Mouse (Mus musculus) erythroid progenitor cell, adult 5-6 weeks (primary cell): ENCODE results near the gene Plac1. TPM values are rescaled to one million over a fixed set of nuclear protein-coding genes. Genes with fewer than 3 reads are reported as not detected.

Source experiments
- ATAC-seq: replicated peaks from 2 replicates; pipeline ENCODE4 v1.8.0; 2016; ENCODE audit warnings: moderate number of reproducible peaks, mild to moderate bottlenecking, moderate TSS enrichment, inconsistent platforms; ENCODE audit not compliant: poor library complexity, low FRiP score, severe bottlenecking
- total RNA-seq, 2 experiments: library from RNA; stranded (forward) in 1 of 2; stranded (reverse) in 1 of 2; fragments of 150-400 nt in 1 of 2; fragments of 186-747, 209-891 nt in 1 of 2; gene quantifications; 2 replicates each; pipeline versions ENCODE4 v1.2.3 to v1.2.4; 2015 to 2017; ENCODE audit warnings: low replicate concordance in 2 of 2

The Plac1 gene
- total RNA-seq, 2 experiments from 2014 or later: not detected

DNA sequence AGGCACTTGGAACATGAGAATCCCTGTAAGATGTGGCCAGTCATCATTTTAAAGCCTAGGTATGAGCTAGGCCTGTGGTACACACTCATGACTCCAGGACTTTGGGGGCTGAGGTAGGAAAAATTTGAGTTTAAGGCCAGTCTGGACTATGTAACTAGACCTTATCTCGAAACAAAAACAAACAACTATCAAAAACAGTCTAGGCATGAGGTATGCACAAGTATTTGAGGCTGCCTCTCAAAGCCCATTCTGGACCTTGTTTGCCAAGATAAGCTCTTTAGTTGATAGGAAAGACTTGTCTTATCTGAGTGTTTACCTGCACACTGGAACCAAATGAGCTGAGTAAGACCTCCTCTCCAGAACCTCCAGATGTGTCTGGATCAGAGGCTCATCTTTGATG lies 116.3 kb downstream of the Plac1 start:
- ATAC-seq: no peak

- no peak for ATAC-seq
Observed at GRCm38 (mm10) chrX:53118631-53119030, 121.3 kb downstream of the Plac1 start.

DNA sequence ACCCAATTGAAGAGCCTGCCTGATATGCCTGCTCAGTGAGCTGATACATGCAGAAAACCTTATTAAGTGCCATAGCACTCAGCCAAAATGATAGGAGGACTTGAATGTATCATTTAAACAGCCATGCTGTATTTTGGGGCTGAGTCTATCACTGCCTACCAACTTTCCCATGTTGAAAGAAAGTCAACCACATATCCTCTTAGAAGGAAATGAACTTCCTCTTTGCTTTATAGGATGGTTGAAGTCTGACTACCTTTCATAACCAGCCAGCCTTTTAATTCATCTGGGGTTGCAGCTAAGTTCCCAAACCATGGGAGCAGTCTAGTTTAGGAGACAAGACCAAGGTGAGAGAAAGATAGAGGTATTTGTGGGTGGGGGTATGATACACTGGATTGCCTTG lies 121.9 kb downstream of the Plac1 start:
- ATAC-seq: no peak

DNA sequence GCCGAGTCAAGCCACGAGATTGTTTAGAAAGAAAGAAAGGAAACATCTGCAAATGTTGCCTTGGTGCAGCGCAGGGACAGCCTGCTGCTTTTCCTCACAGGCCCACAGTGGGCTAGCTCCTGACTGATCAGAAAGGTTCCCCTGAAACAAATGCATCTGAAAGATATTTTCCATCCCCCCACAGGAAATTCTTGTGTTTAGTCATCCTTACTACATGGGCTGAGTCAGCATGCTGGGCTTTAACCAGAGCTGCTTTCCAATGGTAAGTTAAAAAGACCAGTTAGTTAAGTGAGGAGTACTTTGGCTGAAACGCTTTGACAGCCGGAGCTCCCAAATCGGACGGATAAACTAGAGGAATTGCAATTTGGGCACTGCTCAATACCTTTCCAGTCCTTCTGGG lies 124.9 kb downstream of the Plac1 start:
- no peak for ATAC-seq

DNA sequence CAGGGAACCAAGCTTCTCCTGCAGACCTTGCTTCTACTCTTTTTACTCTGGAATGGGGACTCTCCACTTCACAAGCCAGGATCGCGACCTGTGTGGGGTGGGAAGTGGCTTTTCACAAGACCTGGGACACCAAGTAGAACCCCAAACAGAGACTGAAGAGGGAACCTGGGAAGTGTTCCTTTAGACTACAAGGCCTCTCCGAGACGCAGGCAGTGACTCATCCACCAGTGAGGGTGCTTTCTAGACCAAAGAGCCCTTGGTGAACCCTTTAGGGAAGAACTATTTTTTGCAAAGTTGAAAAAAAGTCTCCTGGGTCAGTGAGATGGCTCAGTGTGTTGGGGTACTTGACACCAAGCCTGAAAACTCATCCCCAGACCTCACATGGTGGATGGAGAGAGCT lies 129.8 kb downstream of the Plac1 start:
- ATAC-seq: no peak

GRCm38 (mm10) chrX:53107127-53107526 lies 132.8 kb downstream of the Plac1 start:
- ATAC-seq: no peak

- no peak for ATAC-seq
Observed at GRCm38 (mm10) chrX:53101165-53101564, 138.7 kb downstream of the Plac1 start.

DNA sequence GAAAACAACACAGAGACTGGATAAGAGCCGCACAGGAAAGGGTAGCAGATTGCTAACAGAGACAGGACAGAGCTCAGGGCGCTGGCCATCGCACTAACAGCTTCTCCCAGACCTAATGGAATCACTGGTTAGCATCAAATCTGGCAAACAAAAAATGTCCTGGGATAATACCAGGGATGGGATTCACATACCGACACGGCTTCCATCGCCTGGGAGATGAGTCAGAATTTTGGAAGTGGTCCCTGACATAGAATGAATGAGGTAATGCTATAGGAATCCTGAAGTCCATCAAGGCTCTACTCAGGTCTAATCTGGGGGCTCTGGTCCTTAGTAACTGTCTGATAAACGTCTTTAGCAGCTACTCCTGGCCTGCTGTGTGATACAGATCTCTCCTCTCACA lies 140.0 kb downstream of the Plac1 start:
- ATAC-seq: no peak

- no peak for ATAC-seq
Observed at GRCm38 (mm10) chrX:53099266-53099665, 140.6 kb downstream of the Plac1 start.

DNA sequence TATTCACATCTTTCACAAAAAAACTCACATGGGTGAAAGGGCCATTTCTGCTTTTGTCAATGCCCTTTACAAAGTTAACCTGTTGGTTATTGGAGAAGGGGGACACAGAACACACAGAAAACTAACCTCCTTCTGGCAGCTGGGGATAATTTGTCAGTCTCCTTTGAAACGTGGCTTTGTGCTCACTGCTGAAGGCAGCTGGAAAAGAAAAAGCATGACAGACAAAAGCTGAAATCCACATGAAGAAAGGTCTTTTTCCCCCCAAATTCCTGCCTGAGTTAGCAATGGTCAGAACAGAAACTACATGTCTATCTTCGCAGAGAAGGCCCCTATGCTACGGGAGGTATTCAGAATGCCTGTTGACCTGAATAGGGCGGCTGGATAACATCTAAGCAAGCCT lies 141.6 kb downstream of the Plac1 start:
- no peak for ATAC-seq

GRCm38 (mm10) chrX:53097786-53098185 lies 142.1 kb downstream of the Plac1 start:
- no peak for ATAC-seq

DNA sequence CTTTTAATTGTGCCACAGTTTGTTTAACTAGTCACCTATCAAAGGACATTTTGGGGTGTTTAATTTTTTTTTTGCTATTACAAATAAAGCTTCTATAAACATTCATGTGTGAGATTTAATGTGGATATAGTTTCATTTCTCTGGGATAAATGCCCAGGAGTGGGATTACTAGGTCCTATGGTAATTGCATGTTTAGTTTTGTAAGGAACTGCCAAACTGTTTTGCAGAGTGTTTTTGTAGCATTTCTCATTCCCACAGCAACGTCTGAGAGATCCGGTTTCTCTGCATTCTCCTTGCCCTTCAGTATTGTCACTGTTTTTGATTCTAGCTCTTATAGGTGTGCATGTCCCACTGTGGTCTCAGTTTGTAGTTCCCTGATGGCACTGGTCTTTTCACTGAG lies 146.5 kb downstream of the Plac1 start:
- ATAC-seq: no peak

DNA sequence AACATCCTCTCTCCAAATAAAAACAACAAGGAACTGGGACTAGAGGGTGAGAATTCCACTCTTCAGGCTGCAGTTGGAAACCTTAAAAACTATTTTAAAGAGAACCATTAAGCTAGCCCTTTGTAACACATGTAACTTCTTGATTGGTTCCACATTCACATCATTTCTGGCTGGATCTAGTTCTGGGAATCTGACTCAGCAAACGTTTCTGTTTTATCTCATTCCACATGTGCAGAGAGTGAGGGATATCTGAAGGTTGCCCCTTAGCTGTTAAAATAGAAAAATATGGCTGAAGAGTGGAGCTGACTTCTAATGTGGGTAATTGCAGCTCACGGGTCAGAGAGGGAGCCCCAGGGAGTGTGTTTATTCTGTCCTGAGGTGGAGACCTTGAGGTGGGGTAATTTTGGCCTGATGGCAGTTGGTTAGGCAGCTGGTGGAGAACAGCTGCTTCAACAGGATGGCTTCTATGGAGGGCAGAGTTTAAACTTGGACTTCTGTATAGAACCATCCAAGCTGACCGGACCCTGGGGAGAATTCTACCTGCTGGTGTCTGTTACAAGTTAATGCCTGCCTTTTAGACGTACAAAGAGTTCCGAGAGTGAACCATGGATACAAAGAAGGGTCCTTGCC lies 151.1 kb downstream of the Plac1 start:
- 0 out of 2 replicates have a peak, but pooled peaks have one; percentile 19 for ATAC-seq

DNA sequence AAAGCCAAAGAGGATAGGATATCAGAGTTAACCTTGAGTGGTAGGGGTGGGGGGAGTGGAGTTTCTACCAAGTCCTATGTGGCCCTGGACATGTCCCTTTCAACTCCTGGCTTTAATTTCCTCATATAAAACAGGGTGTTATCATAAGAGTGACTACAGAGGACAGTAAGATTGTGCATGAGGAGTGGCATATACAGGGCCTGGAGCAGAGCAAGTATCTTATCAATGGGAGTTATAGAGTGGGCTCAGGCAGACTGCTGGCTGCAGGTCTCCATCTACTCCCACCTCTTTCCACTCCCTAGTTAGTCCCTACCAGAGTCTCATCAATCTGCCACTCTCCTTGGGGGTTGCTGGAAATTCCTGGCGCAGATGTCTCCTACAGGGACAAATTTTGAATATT lies 152.7 kb downstream of the Plac1 start:
- ATAC-seq: no peak

DNA sequence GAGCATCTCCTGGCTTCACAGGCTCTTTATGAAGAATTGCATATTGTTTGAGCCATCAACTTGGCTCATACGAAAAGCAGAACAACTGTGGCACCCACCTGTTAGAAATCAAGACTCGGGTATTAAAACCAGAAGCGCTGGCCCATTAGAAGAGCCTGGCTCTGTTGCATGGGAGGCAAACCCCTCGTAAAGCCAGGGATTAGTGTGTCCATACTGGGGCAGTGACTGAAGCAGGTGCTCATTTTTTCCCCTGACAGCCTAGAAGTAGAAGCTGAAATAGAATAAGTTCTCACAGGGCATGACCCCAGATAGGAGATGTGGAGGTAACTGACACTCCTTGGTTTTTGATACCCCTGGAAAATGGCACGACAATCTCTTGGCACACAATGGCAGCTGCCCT lies 154.4 kb downstream of the Plac1 start:
- no peak for ATAC-seq

GRCm38 (mm10) chrX:53064406-53064805 lies 175.5 kb downstream of the Plac1 start:
- no peak for ATAC-seq

DNA sequence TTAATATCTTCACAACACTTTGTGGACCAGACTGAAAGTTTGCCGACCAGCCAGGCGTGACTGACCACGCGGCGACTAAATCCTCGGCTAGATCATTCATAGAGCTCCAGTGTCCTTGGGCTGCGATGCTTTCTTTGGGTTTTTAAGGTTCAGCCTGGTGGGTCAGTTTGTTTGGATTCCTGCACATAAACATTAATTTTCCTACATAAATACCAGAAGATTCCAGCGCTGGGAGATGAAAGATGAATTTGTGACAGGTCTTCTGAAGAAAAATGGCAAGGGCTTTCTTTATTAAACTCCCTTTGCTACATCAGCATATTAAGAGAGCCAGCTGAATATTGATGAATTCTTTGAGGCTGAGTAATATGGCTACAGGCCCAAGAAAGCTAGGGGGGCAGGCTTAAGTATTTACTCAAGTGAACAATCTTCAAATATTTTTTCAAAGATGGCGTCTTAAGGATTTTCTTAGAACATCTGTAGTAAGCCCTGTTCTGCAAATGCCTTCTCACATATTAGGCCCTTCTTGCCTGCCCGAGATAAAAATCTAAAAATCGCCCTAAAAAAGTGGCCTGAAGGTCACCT lies 180.4 kb downstream of the Plac1 start:
- no peak for ATAC-seq

GRCm38 (mm10) chrX:53058459-53059280 lies 181.2 kb downstream of the Plac1 start:
- ATAC-seq: no peak

GRCm38 (mm10) chrX:53057760-53058090 lies 182.2 kb downstream of the Plac1 start:
- ATAC-seq: no peak

DNA sequence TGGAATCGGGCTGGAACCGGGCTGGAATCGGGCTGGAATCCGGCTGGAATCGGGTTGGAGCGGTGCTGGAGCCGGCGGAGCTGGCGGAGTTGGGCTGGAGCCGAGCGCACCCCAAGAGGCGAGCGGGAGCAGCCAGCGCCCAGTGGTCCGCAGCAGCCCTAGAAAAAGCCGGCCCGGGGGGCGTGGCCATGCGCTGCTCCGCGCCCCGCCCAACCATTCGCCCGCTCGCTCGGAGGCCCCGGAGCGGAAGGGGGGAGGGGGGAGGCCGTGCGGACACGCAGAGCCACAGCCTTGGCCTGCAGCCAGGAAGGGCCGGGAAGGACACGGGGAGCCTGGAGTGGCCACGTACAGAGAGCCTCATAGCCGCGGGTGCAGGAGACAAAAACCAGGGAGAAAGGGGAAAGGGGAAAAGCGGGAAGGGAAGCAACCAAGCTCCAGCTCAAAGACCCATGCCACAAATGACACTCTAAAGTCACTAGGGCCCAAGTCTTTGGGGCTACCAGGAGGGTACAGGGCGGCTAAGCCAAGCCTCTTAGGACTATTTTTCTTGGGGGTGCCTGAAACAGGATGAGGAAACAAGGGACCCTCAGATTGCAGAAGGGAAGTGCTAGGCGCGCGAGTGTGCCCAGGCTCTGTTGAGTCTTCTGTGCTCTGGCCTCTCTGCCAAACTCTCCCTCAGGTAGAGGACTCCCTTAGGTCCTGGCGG lies 182.7 kb downstream of the Plac1 start:
- peak; percentile 70; the same call in 1 of the 2 replicates for ATAC-seq

DNA sequence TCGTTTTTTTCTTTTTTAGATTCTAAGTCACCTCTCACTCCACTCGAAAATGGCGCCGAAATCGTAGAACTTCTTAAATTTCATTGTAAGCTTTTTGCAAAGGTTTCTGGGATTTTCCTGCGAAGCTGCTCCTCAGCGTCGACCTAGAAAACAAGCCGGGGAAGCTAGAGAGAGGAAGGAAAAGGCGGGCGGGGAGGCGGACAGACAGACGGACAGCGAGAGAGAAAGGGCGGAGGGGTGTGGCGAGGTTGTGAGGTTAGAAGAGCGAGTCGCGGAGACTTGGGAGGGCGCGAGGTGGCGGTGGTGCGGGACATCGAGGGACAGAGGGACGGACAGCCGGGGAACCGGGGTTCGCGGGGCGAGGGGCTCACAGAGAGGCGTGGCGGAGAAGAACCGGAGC lies 183.3 kb downstream of the Plac1 start:
- ATAC-seq: no peak; the same call in 1 of the 2 replicates
